Mouse (Mus musculus): ENCODE measurements around the gene Stag2. TPM values are rescaled to one million over a fixed set of nuclear protein-coding genes. Genes with fewer than 3 reads are reported as not detected.

Stag2 gene
- total RNA-seq, 1 experiment from 2014 or later = 593 TPM

- no peak for ATAC-seq (replicated peaks in 1 of 2; ENCODE audit: insufficient read depth in 1 of 2, low FRiP score in 2 of 2, low TSS enrichment in 1 of 2, low read depth in 1 of 2, poor library complexity in 2 of 2, severe bottlenecking in 2 of 2)
Measured at GRCm38 (mm10) chrX:42187590-42187989, 38.5 kb downstream of the Stag2 start.

- no peak for ATAC-seq (replicated peaks in 1 of 2; ENCODE audit: insufficient read depth in 1 of 2, low FRiP score in 2 of 2, low TSS enrichment in 1 of 2, low read depth in 1 of 2, poor library complexity in 2 of 2, severe bottlenecking in 2 of 2)
Measured at GRCm38 (mm10) chrX:42188825-42189426, 39.8 kb downstream of the Stag2 start.

GRCm38 (mm10) chrX:42194608-42195007 is 45.5 kb downstream of the Stag2 start:
- no peak for ATAC-seq (replicated peaks in 1 of 2; ENCODE audit: insufficient read depth in 1 of 2, low FRiP score in 2 of 2, low TSS enrichment in 1 of 2, low read depth in 1 of 2, poor library complexity in 2 of 2, severe bottlenecking in 2 of 2)

- no peak for ATAC-seq (replicated peaks in 1 of 2; ENCODE audit: insufficient read depth in 1 of 2, low FRiP score in 2 of 2, low TSS enrichment in 1 of 2, low read depth in 1 of 2, poor library complexity in 2 of 2, severe bottlenecking in 2 of 2)
Measured at GRCm38 (mm10) chrX:42202482-42202881, 53.4 kb downstream of the Stag2 start.

- no peak for ATAC-seq (replicated peaks in 1 of 2; ENCODE audit: insufficient read depth in 1 of 2, low FRiP score in 2 of 2, low TSS enrichment in 1 of 2, low read depth in 1 of 2, poor library complexity in 2 of 2, severe bottlenecking in 2 of 2)
Measured at GRCm38 (mm10) chrX:42215742-42216141, 66.6 kb downstream of the Stag2 start.

GRCm38 (mm10) chrX:42250342-42250741 is 101.2 kb downstream of the Stag2 start:
- no peak for ATAC-seq (replicated peaks in 1 of 2; ENCODE audit: insufficient read depth in 1 of 2, low FRiP score in 2 of 2, low TSS enrichment in 1 of 2, low read depth in 1 of 2, poor library complexity in 2 of 2, severe bottlenecking in 2 of 2)

GRCm38 (mm10) chrX:42272713-42273112 is 123.6 kb downstream of the Stag2 start:
- no peak for ATAC-seq (replicated peaks in 1 of 2; ENCODE audit: insufficient read depth in 1 of 2, low FRiP score in 2 of 2, low TSS enrichment in 1 of 2, low read depth in 1 of 2, poor library complexity in 2 of 2, severe bottlenecking in 2 of 2)

GRCm38 (mm10) chrX:42290215-42290614 is 141.1 kb downstream of the Stag2 start:
- no peak for ATAC-seq (replicated peaks in 1 of 2; ENCODE audit: insufficient read depth in 1 of 2, low FRiP score in 2 of 2, low TSS enrichment in 1 of 2, low read depth in 1 of 2, poor library complexity in 2 of 2, severe bottlenecking in 2 of 2)

- ATAC-seq (replicated peaks in 1 of 2; ENCODE audit: insufficient read depth in 1 of 2, low FRiP score in 2 of 2, low TSS enrichment in 1 of 2, low read depth in 1 of 2, poor library complexity in 2 of 2, severe bottlenecking in 2 of 2) = no peak
Measured at GRCm38 (mm10) chrX:42315231-42315630, 166.1 kb downstream of the Stag2 start.

GRCm38 (mm10) chrX:42320424-42320823 is 171.3 kb downstream of the Stag2 start:
- no peak for ATAC-seq (replicated peaks in 1 of 2; ENCODE audit: insufficient read depth in 1 of 2, low FRiP score in 2 of 2, low TSS enrichment in 1 of 2, low read depth in 1 of 2, poor library complexity in 2 of 2, severe bottlenecking in 2 of 2)

GRCm38 (mm10) chrX:42321200-42321773 is 172.2 kb downstream of the Stag2 start:
- no peak for ATAC-seq (replicated peaks in 1 of 2; ENCODE audit: insufficient read depth in 1 of 2, low FRiP score in 2 of 2, low TSS enrichment in 1 of 2, low read depth in 1 of 2, poor library complexity in 2 of 2, severe bottlenecking in 2 of 2)

GRCm38 (mm10) chrX:42324848-42325247 is 175.7 kb downstream of the Stag2 start:
- ATAC-seq (replicated peaks in 1 of 2; ENCODE audit: insufficient read depth in 1 of 2, low FRiP score in 2 of 2, low TSS enrichment in 1 of 2, low read depth in 1 of 2, poor library complexity in 2 of 2, severe bottlenecking in 2 of 2) = no peak

Other genes starting within 250 kb of the Stag2 start
- gene Thoc2, start 228.6 kb upstream of the Stag2 start, total RNA-seq (2017) = 113 and 144 TPM in 2 replicates
- 52.9 and 56.0 TPM in 2 replicates for gene Xiap, start 89.6 kb upstream of the Stag2 start, total RNA-seq (2017)

Measured in hematopoietic stem cell, adult 5-6 weeks (primary cell).